Mouse (Mus musculus): ENCODE data around the gene Rgs6. TPM values are rescaled to one million over a fixed set of nuclear protein-coding genes. Genes with fewer than 3 reads are reported as not detected.

The Rgs6 gene
- polyA plus RNA-seq (2016; fragmentation: Nextera tagmentation; extraction: Ambion mirVana) = 1.6 and 1.8 TPM in 2 replicates

DNA sequence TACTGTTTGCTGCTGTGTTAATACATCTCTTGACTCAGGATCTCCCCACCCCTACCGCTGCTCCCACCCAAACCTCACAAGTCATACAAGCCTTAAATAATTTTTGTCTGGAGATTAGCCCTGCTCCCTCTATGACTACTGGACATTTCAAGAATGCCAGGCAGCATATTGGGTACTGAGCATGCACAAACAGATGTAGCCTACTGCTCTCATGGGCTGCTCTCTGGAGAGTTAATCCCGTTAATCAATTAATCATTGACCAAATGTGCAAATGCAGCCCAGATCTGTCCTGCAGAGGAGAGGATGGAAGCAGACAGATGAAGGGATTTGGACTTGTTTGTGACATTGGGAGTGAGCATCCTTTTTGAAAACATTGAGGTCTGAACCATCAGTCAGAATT is at the start of gene Rgs6:
Gene Rgs6, plus strand, starts transcription at position 276 of the 400 bp plus-strand sequence.
- H3K36me3 ChIP-seq (replicated peaks) = no peaks in the 10 kb centered on the region
- no peaks in the 10 kb centered on the region for H3K9me3 ChIP-seq
- H3K4me1 ChIP-seq = peaks cover 3% of the 10 kb centered on the region; the same call in 1 of the 2 replicates
- ATAC-seq (ENCODE audit: low FRiP score) = no peak
- no peaks in the 10 kb centered on the region for H3K27me3 ChIP-seq
- WGBS = 92% methylated on average over 2 of the region's 2 CpGs
- no peak within 1 kb of the TSS for H3K27ac ChIP-seq
- H3K4me3 ChIP-seq (replicated peaks) = no peak within 1 kb of the TSS
- no peak within 1 kb of the TSS for H3K4me2 ChIP-seq
- H3K9ac ChIP-seq = no peak within 1 kb of the TSS

DNA sequence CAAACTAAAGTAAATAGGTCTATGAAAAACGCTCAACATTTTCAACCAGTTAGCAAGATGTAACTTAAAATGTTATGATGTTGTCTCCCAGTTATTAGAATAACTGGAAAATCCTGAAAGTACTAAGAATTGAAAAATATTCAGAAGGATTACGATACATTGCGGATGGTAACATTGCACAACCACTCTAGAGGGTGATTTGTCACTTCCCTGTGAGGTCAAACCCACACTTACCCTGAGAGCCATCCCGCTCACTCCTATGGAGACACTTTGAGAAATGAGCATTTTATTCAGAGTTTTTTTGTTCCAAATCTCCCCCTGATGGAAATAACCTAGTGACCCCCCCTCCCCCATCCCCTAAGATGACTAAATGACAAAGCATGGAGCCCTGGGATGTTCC is 41.0 kb upstream of the Rgs6 start:
- no peaks in the 10 kb centered on the region for H3K4me1 ChIP-seq
- ATAC-seq (ENCODE audit: low FRiP score) = no peak
- H3K9ac ChIP-seq = no peak overlapping the region
- no peak overlapping the region for H3K27ac ChIP-seq
- no peaks in the 10 kb centered on the region for H3K27me3 ChIP-seq
- no peaks in the 10 kb centered on the region for H3K36me3 ChIP-seq (replicated peaks)
- no peak overlapping the region for H3K4me2 ChIP-seq
- 0 out of 2 replicates have a peak, but pooled peaks cover 6% of the 10 kb centered on the region for H3K9me3 ChIP-seq
- WGBS = 92% methylated on average over 4 of the region's 4 CpGs
- no peak overlapping the region for H3K4me3 ChIP-seq (replicated peaks)

DNA sequence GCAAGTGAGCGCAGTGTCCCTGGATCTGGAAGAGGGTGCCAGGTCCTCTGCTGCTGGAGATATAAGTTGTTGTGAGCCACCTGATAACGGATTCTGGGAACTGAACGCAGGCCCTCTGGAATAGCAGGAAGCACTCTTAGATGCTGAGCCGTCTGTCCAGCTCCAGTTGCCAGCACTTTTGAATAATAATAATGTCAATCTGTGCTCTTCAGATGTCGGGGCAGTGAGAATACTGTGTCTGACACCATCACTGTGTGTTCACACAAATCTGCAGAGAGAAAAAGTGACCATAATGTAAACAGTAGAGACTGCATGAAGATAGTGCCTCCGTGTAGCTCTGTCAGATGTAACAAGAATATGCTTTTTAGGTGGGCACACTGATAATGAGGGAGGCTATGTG is 38.9 kb upstream of the Rgs6 start:
- H3K4me1 ChIP-seq = no peaks in the 10 kb centered on the region
- no peak overlapping the region for H3K9ac ChIP-seq
- H3K36me3 ChIP-seq (replicated peaks) = no peaks in the 10 kb centered on the region
- H3K4me3 ChIP-seq (replicated peaks) = no peak overlapping the region
- WGBS = 81% methylated on average over 6 of the region's 6 CpGs
- 0 out of 2 replicates have a peak, but pooled peaks cover 6% of the 10 kb centered on the region for H3K9me3 ChIP-seq
- no peak for ATAC-seq (ENCODE audit: low FRiP score)
- H3K27ac ChIP-seq = no peak overlapping the region
- no peaks in the 10 kb centered on the region for H3K27me3 ChIP-seq
- H3K4me2 ChIP-seq = no peak overlapping the region

DNA sequence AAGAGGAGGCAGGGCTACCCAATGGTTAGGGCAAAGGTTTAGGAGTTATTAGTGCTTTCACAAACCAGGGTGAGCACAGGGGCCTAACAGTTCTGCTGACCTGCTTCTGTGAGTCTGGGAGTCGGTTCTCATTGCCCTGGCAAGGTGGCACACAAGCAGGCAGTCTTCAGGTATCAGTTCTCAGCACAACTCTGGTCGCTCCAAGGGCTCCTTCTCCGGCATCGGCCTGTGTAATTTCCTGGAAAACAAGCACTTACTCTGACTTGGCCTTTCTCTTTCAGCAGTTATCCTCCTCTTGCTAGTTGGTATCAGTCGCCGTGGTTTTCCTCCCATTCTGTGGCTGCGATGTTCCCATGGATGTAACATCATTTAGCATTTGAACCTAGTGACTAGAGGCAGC is 38.0 kb upstream of the Rgs6 start:
- ATAC-seq (ENCODE audit: low FRiP score) = no peak
- H3K4me1 ChIP-seq = no peaks in the 10 kb centered on the region
- H3K9ac ChIP-seq = no peak overlapping the region
- H3K4me3 ChIP-seq (replicated peaks) = no peak overlapping the region
- WGBS = 92% methylated on average over 7 of the region's 7 CpGs
- no peaks in the 10 kb centered on the region for H3K27me3 ChIP-seq
- 0 out of 2 replicates have a peak, but pooled peaks cover 6% of the 10 kb centered on the region for H3K9me3 ChIP-seq
- no peak overlapping the region for H3K27ac ChIP-seq
- no peak overlapping the region for H3K4me2 ChIP-seq
- H3K36me3 ChIP-seq (replicated peaks) = no peaks in the 10 kb centered on the region

DNA sequence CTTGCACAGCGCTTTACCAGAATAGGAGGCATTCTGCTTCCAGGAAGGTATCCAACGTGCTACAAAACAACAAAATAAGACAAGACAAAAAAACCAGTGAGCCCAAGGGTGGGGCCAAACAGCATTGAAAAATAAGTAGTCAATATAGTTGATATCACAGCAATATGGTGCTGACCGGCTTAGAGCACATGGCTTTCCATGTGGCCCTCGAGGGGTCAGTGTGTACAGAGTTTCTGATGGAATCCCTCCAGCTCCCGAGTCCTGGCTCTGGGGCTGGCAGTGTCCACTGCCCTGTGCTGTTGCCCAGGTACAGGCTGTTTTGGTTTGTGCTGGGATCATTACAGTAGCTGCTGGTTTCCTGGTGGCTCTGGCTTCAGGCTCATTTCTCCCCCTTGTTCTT is 35.7 kb upstream of the Rgs6 start:
- 87% methylated on average over 5 of the region's 5 CpGs for WGBS
- no peak overlapping the region for H3K4me2 ChIP-seq
- H3K4me3 ChIP-seq (replicated peaks) = no peak overlapping the region
- H3K4me1 ChIP-seq = no peaks in the 10 kb centered on the region
- no peak overlapping the region for H3K27ac ChIP-seq
- no peak for ATAC-seq (ENCODE audit: low FRiP score)
- H3K9ac ChIP-seq = no peak overlapping the region
- no peaks in the 10 kb centered on the region for H3K27me3 ChIP-seq
- 0 out of 2 replicates have a peak, but pooled peaks cover 6% of the 10 kb centered on the region for H3K9me3 ChIP-seq
- H3K36me3 ChIP-seq (replicated peaks) = no peaks in the 10 kb centered on the region

DNA sequence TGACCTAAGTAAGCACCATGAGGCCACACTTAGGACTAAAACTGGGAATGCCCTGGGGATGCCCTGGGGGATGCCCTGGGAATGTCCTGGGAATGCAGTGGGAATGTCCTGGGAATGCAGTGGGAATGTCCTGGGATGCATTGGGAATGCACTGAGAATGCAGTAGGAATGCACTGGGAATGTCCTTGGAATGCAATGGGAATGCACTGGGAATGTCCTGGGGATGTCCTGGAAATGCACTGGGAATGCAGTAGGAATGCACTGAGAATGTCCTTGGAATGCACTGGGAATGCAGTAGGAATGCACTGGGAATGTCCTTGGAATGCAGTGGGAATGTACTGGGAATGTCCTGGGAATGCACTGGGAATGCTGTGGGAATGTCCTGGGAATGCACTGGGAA is 25.2 kb upstream of the Rgs6 start:
- no peak for ATAC-seq (ENCODE audit: low FRiP score)
- no peaks in the 10 kb centered on the region for H3K9me3 ChIP-seq
- H3K36me3 ChIP-seq (replicated peaks) = no peaks in the 10 kb centered on the region
- H3K4me2 ChIP-seq = no peak overlapping the region
- no peaks in the 10 kb centered on the region for H3K27me3 ChIP-seq
- H3K4me1 ChIP-seq = no peaks in the 10 kb centered on the region
- H3K4me3 ChIP-seq (replicated peaks) = no peak overlapping the region
- H3K9ac ChIP-seq = no peak overlapping the region
- H3K27ac ChIP-seq = no peak overlapping the region

DNA sequence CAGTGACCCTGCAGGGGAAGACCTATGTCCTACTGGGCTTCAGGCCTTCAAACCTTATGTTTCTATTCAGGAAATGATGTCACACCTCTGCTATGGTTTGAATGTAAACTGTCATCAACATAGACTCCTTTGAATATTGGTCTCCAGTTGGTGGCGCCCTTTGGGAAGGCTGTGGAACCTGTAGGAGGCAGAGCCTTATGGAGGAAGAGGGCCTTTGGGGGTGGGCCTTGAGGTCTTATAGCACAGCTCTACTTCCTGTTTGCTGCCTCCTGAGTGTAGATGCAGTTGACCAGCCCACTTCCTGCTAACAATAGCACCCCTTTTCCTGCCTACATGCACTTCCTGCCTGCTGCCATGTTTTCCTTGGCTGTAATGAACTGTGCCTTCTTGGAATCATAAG is 19.7 kb upstream of the Rgs6 start:
- no peak for ATAC-seq (ENCODE audit: low FRiP score)
- H3K27ac ChIP-seq = no peak overlapping the region
- no peak overlapping the region for H3K4me2 ChIP-seq

DNA sequence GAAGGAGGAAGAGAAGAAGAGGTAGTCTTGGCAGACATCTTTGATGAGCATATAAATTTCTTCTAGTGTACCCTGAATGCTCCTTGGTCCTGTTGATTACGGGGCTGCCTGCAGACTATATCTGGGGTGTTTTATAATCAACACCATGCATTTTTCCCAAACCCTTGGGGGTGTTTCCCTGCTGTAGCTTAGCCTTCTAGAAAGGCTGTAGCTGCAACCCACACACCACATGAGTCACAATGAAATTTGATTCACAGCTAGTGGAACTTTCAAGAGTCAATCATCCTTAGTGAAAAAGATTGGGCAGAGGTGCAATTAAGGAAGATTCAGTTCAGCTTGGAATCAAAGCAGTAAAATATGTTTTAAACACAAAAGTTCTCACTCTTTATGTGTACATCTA is 15.4 kb upstream of the Rgs6 start:
- WGBS = 76% methylated on average over 1 of the region's 1 CpGs
- Histone ChIP-seq H3K4me1 (no peaks in the 10 kb centered on the region), H3K9ac (no peak overlapping the region), H3K27ac (no peak overlapping the region), H3K36me3 (replicated peaks) (no peaks in the 10 kb centered on the region), H3K4me3 (replicated peaks) (no peak overlapping the region), H3K4me2 (no peak overlapping the region), H3K27me3 (no peaks in the 10 kb centered on the region), H3K9me3 (no peaks in the 10 kb centered on the region)
- no peak for ATAC-seq (ENCODE audit: low FRiP score)

More for the DNA sequence above, 19.7 kb upstream of the Rgs6 start:
- Histone ChIP-seq H3K27me3 (no peaks in the 10 kb centered on the region), H3K4me3 (replicated peaks) (no peak overlapping the region), H3K9ac (no peak overlapping the region), H3K9me3 (no peaks in the 10 kb centered on the region), H3K4me1 (no peaks in the 10 kb centered on the region), H3K36me3 (replicated peaks) (no peaks in the 10 kb centered on the region)
- WGBS = 97% methylated on average over 1 of the region's 1 CpGs

DNA sequence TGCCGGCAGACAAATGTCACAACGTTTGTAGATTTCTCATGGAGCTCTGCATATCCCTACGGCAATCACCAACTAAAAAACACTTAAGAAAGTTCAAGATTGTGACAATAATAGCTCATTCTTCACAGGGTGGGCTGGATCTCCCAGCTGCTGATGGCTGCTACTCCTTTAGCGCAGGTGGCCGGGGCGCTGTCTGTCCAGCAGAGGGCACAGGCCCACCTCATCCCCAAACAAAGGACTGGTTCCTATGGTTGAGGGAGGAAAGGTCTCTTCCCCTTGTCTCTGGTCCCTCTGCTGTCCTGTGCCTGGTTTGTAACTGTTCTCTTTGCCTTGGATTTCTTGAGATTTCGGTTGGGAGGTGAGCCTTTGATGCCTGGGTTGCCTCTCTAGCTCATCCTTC is 1.5 kb upstream of the Rgs6 start:
- Histone ChIP-seq H3K9me3 (no peaks in the 10 kb centered on the region), H3K27ac (no peak overlapping the region), H3K4me1 (peaks cover 3% of the 10 kb centered on the region; the same call in 1 of the 2 replicates), H3K9ac (no peak overlapping the region), H3K4me3 (replicated peaks) (no peak overlapping the region), H3K36me3 (replicated peaks) (no peaks in the 10 kb centered on the region), H3K4me2 (no peak overlapping the region), H3K27me3 (no peaks in the 10 kb centered on the region)
- WGBS = 37% methylated on average over 7 of the region's 7 CpGs
- no peak for ATAC-seq (ENCODE audit: low FRiP score)

DNA sequence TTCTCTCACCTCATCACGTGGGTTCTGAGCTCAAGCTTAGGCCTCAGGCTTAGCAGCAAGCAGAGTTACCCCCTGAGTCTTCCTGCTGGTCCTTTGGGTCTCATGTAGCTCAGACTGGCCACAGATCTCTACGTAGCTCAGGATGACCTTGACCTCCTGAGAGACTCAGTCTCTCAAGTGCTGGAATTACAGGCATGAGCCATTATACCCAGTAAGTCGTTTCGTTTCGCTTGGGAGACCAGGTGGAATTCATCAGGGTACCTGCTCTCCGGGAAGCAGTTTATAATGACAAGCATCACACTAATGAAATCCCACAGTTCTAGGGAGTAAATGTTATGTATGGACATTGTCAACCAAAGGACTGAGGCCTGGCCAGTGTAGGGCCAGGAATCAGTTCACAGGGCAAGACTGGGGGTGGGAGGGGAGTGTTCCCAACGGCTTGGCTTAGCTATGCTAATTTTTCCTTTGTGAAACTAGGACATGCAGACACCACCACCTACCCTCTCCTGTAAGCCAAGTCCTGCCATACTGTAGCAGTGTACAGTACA is 670 bp upstream of the Rgs6 start:
- no peak overlapping the region for H3K9ac ChIP-seq
- peaks cover 3% of the 10 kb centered on the region; the same call in 1 of the 2 replicates for H3K4me1 ChIP-seq
- no peaks in the 10 kb centered on the region for H3K36me3 ChIP-seq (replicated peaks)
- no peak overlapping the region for H3K4me3 ChIP-seq (replicated peaks)
- no peaks in the 10 kb centered on the region for H3K9me3 ChIP-seq
- no peak for ATAC-seq (ENCODE audit: low FRiP score)
- H3K27ac ChIP-seq = no peak overlapping the region
- no peaks in the 10 kb centered on the region for H3K27me3 ChIP-seq
- H3K4me2 ChIP-seq = no peak overlapping the region
- WGBS = 68% methylated on average over 7 of the region's 7 CpGs

DNA sequence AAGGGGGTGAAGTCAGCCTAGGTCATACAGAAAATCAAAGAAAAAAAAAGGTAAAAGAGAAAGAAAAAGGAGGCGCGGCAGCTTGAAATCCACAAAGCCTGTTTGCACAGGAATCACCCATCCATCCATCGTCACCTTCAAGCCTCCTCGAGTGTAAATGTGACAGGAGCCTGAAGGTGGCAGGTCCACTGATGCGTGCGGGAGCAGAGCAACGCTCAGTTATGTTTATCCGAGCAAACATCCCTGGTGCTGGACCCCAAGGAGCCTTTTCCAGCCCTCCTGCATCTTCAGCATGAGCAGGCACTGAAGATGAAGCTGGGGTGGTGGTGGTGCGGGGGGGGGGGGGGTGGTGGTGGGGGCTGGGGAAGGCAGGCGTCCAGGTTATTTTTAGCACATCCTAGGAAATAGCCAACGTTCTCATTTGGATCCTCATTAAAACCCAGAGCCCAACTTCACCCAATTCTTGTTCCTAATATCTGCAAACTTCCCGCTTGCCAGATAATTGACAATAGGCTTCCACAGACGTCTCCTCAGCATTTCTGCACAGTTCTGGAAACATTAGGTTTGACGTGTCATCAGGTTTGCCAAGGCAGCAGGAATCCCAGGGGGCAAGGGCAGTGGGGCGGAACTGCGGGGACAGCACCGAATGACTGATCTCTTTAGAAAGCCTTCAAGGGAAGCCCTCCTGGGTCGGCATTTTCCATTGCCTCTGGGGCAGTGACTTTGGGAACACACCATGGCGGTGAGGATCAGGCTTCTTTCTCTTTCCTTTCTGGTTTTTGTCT is 946 bp downstream of the Rgs6 start:
- H3K4me3 ChIP-seq (replicated peaks) = no peak overlapping the region
- H3K27me3 ChIP-seq = no peaks in the 10 kb centered on the region
- H3K9ac ChIP-seq = no peak overlapping the region
- H3K4me2 ChIP-seq = no peak overlapping the region
- WGBS = 42% methylated on average over 18 of the region's 19 CpGs
- peaks cover 3% of the 10 kb centered on the region; the same call in 1 of the 2 replicates for H3K4me1 ChIP-seq
- peaks cover 5% of the 10 kb centered on the region; the same call in 1 of the 2 replicates for H3K9me3 ChIP-seq
- H3K27ac ChIP-seq = no peak overlapping the region
- no peak for ATAC-seq (ENCODE audit: low FRiP score)
- no peaks in the 10 kb centered on the region for H3K36me3 ChIP-seq (replicated peaks)

DNA sequence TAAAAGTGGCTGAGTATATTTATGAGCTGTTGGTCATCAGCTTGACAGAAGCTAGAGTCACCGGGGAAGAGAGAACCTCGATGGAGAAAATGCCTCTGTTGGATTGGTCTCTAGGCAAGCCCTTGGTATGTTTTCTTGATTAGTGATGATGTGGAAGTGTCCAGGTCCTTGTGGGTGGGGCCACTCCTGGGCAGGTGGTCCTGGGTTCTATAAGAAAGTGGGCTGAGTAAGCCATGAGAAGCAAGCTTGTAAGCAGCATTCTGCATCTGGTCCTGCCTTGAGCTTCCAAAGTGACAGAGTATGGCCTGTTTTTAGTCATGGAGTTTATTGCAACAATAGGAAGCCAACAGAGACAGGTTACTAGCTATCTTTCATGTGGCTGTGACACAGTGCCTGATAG is 10.9 kb downstream of the Rgs6 start:
- ATAC-seq (ENCODE audit: low FRiP score) = no peak
- Histone ChIP-seq H3K27me3 (no peaks in the 10 kb centered on the region), H3K27ac (no peak overlapping the region), H3K4me3 (replicated peaks) (no peak overlapping the region), H3K36me3 (replicated peaks) (no peaks in the 10 kb centered on the region), H3K4me1 (no peaks in the 10 kb centered on the region; the same call in 1 of the 2 replicates), H3K9ac (no peak overlapping the region), H3K4me2 (no peak overlapping the region), H3K9me3 (no peaks in the 10 kb centered on the region)
- 99% methylated on average over 2 of the region's 2 CpGs for WGBS

DNA sequence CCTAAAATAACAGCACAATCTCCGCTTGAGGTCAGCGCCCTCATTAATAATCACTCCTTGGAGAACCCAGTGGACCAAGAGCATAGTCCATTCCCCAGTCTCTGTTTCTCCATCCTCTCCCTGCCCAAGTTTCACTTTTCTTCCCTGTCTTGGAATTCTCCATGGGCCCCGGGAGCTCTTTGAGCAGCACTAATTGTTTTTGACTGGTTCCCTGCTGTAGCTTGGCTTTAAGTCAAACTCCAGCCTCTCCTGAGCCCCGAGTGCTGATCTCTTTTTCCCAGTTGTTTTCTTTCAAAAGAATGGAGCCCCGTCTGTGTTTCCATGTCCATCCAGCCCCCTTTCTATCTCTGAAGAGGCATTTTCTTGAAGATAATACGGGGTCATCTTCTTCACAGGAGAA is 12.3 kb downstream of the Rgs6 start:
- H3K27ac ChIP-seq = no peak overlapping the region
- no peak for ATAC-seq (ENCODE audit: low FRiP score)

More for the DNA sequence above, 12.3 kb downstream of the Rgs6 start:
- Histone ChIP-seq H3K36me3 (replicated peaks) (no peaks in the 10 kb centered on the region), H3K4me2 (no peak overlapping the region), H3K27me3 (no peaks in the 10 kb centered on the region), H3K9ac (no peak overlapping the region), H3K4me3 (replicated peaks) (no peak overlapping the region), H3K4me1 (no peaks in the 10 kb centered on the region; the same call in 1 of the 2 replicates), H3K9me3 (no peaks in the 10 kb centered on the region)
- 40% methylated on average over 6 of the region's 6 CpGs for WGBS

Data from forebrain, embryonic 12.5 days (tissue).